Mouse (Mus musculus): ENCODE data around the gene Slc12a7. TPM values are rescaled to one million over a fixed set of nuclear protein-coding genes. Genes with fewer than 3 reads are reported as not detected.
A peak's percentile ranks its signal among the peaks of the same experiment; 100 is the strongest.

Gene Slc12a7
- polyA plus RNA-seq, 1 experiment from 2014 or later = 25.3 TPM

- no peaks in the 10 kb centered on the region for H3K36me3 ChIP-seq
- H3K9me3 ChIP-seq = no peaks in the 10 kb centered on the region
- 46% methylated on average over 4 of the region's 4 CpGs for WGBS
- no peaks in the 10 kb centered on the region for H3K27me3 ChIP-seq (replicated peaks)
- no peak overlapping the region for H3K9ac ChIP-seq
- ATAC-seq = no peak
- no peak overlapping the region for H3K27ac ChIP-seq
- 0 out of 2 replicates have a peak, but pooled peaks cover 2% of the 10 kb centered on the region for H3K4me1 ChIP-seq (replicated peaks)
- no peak overlapping the region for H3K4me2 ChIP-seq (replicated peaks)
- H3K4me3 ChIP-seq (replicated peaks) = no peak overlapping the region
These were observed 102.9 kb downstream of the Slc12a7 start for GRCm38 (mm10) chr13:73835791-73836190.

- WGBS = 72% methylated on average over 6 of the region's 6 CpGs
- H3K27ac ChIP-seq = no peak overlapping the region
- H3K36me3 ChIP-seq = no peaks in the 10 kb centered on the region
- H3K9ac ChIP-seq = no peak overlapping the region
- H3K27me3 ChIP-seq (replicated peaks) = no peaks in the 10 kb centered on the region
- ATAC-seq = no peak
- H3K4me2 ChIP-seq (replicated peaks) = no peak overlapping the region
- H3K4me1 ChIP-seq (replicated peaks) = 0 out of 2 replicates have a peak, but pooled peaks cover 2% of the 10 kb centered on the region
- H3K4me3 ChIP-seq (replicated peaks) = no peak overlapping the region
- no peaks in the 10 kb centered on the region for H3K9me3 ChIP-seq
These were observed 103.6 kb downstream of the Slc12a7 start for GRCm38 (mm10) chr13:73836491-73836890.

GRCm38 (mm10) chr13:73837708-73838107 is 104.8 kb downstream of the Slc12a7 start:
- Histone ChIP-seq H3K4me2 (replicated peaks) (no peak overlapping the region), H3K9me3 (no peaks in the 10 kb centered on the region), H3K4me1 (replicated peaks) (0 out of 2 replicates have a peak, but pooled peaks cover 2% of the 10 kb centered on the region), H3K9ac (no peak overlapping the region), H3K4me3 (replicated peaks) (no peak overlapping the region), H3K27ac (no peak overlapping the region), H3K27me3 (replicated peaks) (no peaks in the 10 kb centered on the region), H3K36me3 (no peaks in the 10 kb centered on the region)
- ATAC-seq = no peak
- 75% methylated on average over 8 of the region's 8 CpGs for whole genome bisulfite sequencing

- Histone ChIP-seq H3K9me3 (no peaks in the 10 kb centered on the region), H3K4me3 (replicated peaks) (no peak overlapping the region), H3K27ac (no peak overlapping the region), H3K4me1 (replicated peaks) (0 out of 2 replicates have a peak, but pooled peaks cover 2% of the 10 kb centered on the region), H3K36me3 (no peaks in the 10 kb centered on the region), H3K27me3 (replicated peaks) (no peaks in the 10 kb centered on the region), H3K4me2 (replicated peaks) (no peak overlapping the region), H3K9ac (no peak overlapping the region)
- WGBS = 89% methylated on average over 11 of the region's 11 CpGs
- no peak for ATAC-seq
These were observed 106.2 kb downstream of the Slc12a7 start for GRCm38 (mm10) chr13:73839137-73839548.

GRCm38 (mm10) chr13:73839740-73840139 is 106.8 kb downstream of the Slc12a7 start:
- Histone ChIP-seq H3K9me3 (no peaks in the 10 kb centered on the region), H3K9ac (no peak overlapping the region), H3K27me3 (replicated peaks) (0 out of 2 replicates have a peak, but pooled peaks cover 2% of the 10 kb centered on the region), H3K36me3 (no peaks in the 10 kb centered on the region), H3K4me2 (replicated peaks) (no peak overlapping the region), H3K4me1 (replicated peaks) (0 out of 2 replicates have a peak, but pooled peaks cover 2% of the 10 kb centered on the region), H3K4me3 (replicated peaks) (no peak overlapping the region), H3K27ac (no peak overlapping the region)
- WGBS = 84% methylated on average over 4 of the region's 4 CpGs
- no peak for ATAC-seq

GRCm38 (mm10) chr13:73842696-73843095 is 109.8 kb downstream of the Slc12a7 start:
- peaks cover 4% of the 10 kb centered on the region; the same call in 1 of the 2 replicates for H3K4me1 ChIP-seq (replicated peaks)
- no peak overlapping the region for H3K27ac ChIP-seq
- no peak overlapping the region for H3K4me3 ChIP-seq (replicated peaks)
- H3K9ac ChIP-seq = no peak overlapping the region
- peaks cover 23% of the 10 kb centered on the region for H3K27me3 ChIP-seq (replicated peaks)
- H3K9me3 ChIP-seq = no peaks in the 10 kb centered on the region
- ATAC-seq = no peak
- H3K36me3 ChIP-seq = no peaks in the 10 kb centered on the region
- H3K4me2 ChIP-seq (replicated peaks) = no peak overlapping the region

- H3K9me3 ChIP-seq = no peaks in the 10 kb centered on the region
- peaks cover 27% of the 10 kb centered on the region for H3K27me3 ChIP-seq (replicated peaks)
- peak; percentile 79 for ATAC-seq
- 1% methylated on average over 65 of the region's 65 CpGs for WGBS
- H3K4me1 ChIP-seq (replicated peaks) = peaks cover 4% of the 10 kb centered on the region; the same call in 1 of the 2 replicates
- peak overlapping the region; percentile 70 for H3K4me3 ChIP-seq (replicated peaks)
- peak overlapping the region; percentile 56 for H3K9ac ChIP-seq
- H3K27ac ChIP-seq = no peak overlapping the region
- no peaks in the 10 kb centered on the region for H3K36me3 ChIP-seq
- peak overlapping the region; percentile 97 for H3K4me2 ChIP-seq (replicated peaks)
These were observed 113.9 kb downstream of the Slc12a7 start for GRCm38 (mm10) chr13:73846589-73847464.

GRCm38 (mm10) chr13:73847465-73847836 is 114.6 kb downstream of the Slc12a7 start, which contains the start of gene Nkd2:
TSS of gene Nkd2 (minus strand) at chr13:73847631.
- no peaks in the 10 kb centered on the region for H3K9me3 ChIP-seq
- H3K4me1 ChIP-seq (replicated peaks) = peaks cover 4% of the 10 kb centered on the region; the same call in 1 of the 2 replicates
- WGBS = under 1% methylated on average over 38 of the region's 38 CpGs
- peak within 1 kb of the TSS; percentile 70 for H3K4me3 ChIP-seq (replicated peaks)
- no peaks in the 10 kb centered on the region for H3K36me3 ChIP-seq
- peak within 1 kb of the TSS; percentile 97 for H3K4me2 ChIP-seq (replicated peaks)
- no peak within 1 kb of the TSS for H3K27ac ChIP-seq
- peak within 1 kb of the TSS; percentile 56 for H3K9ac ChIP-seq
- peaks cover 27% of the 10 kb centered on the region for H3K27me3 ChIP-seq (replicated peaks)
- peak; percentile 92 for ATAC-seq

Other genes with a start within 250 kb of the Slc12a7 start
- 0.34 and 0.41 TPM in 2 replicates for gene Slc6a3, start 196.3 kb upstream of the Slc12a7 start, polyA plus RNA-seq (2015; fragmentation: Nextera tagmentation; extraction: Ambion mirVana)
- gene Clptm1l, start 129.1 kb upstream of the Slc12a7 start, polyA plus RNA-seq (2015; fragmentation: Nextera tagmentation; extraction: Ambion mirVana) = 137 and 164 TPM in 2 replicates
- gene Tert, start 106.2 kb upstream of the Slc12a7 start, polyA plus RNA-seq (2015; fragmentation: Nextera tagmentation; extraction: Ambion mirVana) = 5.1 and 5.7 TPM in 2 replicates
- gene Slc6a18, start 55.1 kb upstream of the Slc12a7 start, polyA plus RNA-seq (2015; fragmentation: Nextera tagmentation; extraction: Ambion mirVana) = not detected in 2 replicates
- gene Slc6a19, start 28.2 kb upstream of the Slc12a7 start, polyA plus RNA-seq (2015; fragmentation: Nextera tagmentation; extraction: Ambion mirVana) = 10.4 and 13.2 TPM in 2 replicates
- gene Nkd2, start 114.5 kb downstream of the Slc12a7 start, polyA plus RNA-seq (2015; fragmentation: Nextera tagmentation; extraction: Ambion mirVana) = 3.8 and 4.1 TPM in 2 replicates
- gene Trip13, start 204.7 kb downstream of the Slc12a7 start, polyA plus RNA-seq (2015; fragmentation: Nextera tagmentation; extraction: Ambion mirVana) = 36.8 and 41.3 TPM in 2 replicates
- 34.7 and 37.6 TPM in 2 replicates for gene Brd9, start 204.7 kb downstream of the Slc12a7 start, polyA plus RNA-seq (2015; fragmentation: Nextera tagmentation; extraction: Ambion mirVana)
- not detected in 2 replicates for gene Zdhhc11, start 230.8 kb downstream of the Slc12a7 start, polyA plus RNA-seq (2015; fragmentation: Nextera tagmentation; extraction: Ambion mirVana)